Mouse (Mus musculus) heart, embryonic 16.5 days (tissue): ENCODE results near the gene Itpr1. TPM values are rescaled to one million over a fixed set of nuclear protein-coding genes. Genes with fewer than 3 reads are reported as not detected.
A peak's percentile ranks its signal among the peaks of the same experiment; 100 is the strongest.

Experiments
- ATAC-seq: fragments of 200-750 bp; cut with Nextera tagmentation; replicated peaks from 2 replicates; pipeline ENCODE4 v1.8.0; 2017; ENCODE audit warnings: moderate number of reproducible peaks; ENCODE audit not compliant: insufficient read depth, low FRiP score; ENCODE audit errors: extremely low read depth
- H3K27ac ChIP-seq: fragments of 300-500 bp; sonication (generic); 2 replicates; pipeline ENCODE4 v1.5.1; 2014; ENCODE audit warnings: mild to moderate bottlenecking, low read length, control low read depth, moderate library complexity
- H3K27me3 ChIP-seq: fragments of 300-500 bp; sonication (generic); 2 replicates; pipeline ENCODE4 v1.6.1; 2014; ENCODE audit warnings: low read length, mixed read lengths; ENCODE audit not compliant: control insufficient read depth, insufficient read depth
- H3K36me3 ChIP-seq: fragments of 300-500 bp; sonication (generic); 2 replicates; pipeline ENCODE4 v1.6.1; 2014; ENCODE audit not compliant: control insufficient read depth, insufficient read depth
- H3K4me1 ChIP-seq: fragments of 300-500 bp; sonication (generic); 2 replicates; pipeline ENCODE4 v1.6.1; 2014; ENCODE audit warnings: low read length, mixed read lengths; ENCODE audit not compliant: control insufficient read depth, insufficient read depth
- H3K4me2 ChIP-seq: fragments of 300-500 bp; sonication (generic); 2 replicates; pipeline ENCODE4 v1.6.1; 2014; ENCODE audit warnings: low read depth, mild to moderate bottlenecking, control low read depth, low read length
- H3K4me3 ChIP-seq: fragments of 300-500 bp; sonication (generic); 2 replicates; pipeline ENCODE4 v1.5.1; 2014; ENCODE audit warnings: mild to moderate bottlenecking, control low read depth, low read length
- H3K9ac ChIP-seq: fragments of 300-500 bp; sonication (generic); 2 replicates; pipeline ENCODE4 v1.6.1; 2014; ENCODE audit warnings: low read length, control low read depth
- H3K9me3 ChIP-seq: fragments of 300-500 bp; sonication (generic); replicated peaks from 2 replicates; pipeline ENCODE4 v1.6.1; 2016; ENCODE audit warnings: low read length; ENCODE audit not compliant: control insufficient read depth
- WGBS: fragments of 180-500 bp; shearing (Covaris S2); extraction: QIAGEN DNeasy Blood & Tissue Kit; methylation state at CpG from one replicate; pipeline ENCODE4 v1.1.7; 2014; 5-methylcytosine and 5-hydroxymethylcytosine counted together
- polyA plus RNA-seq: library from polyadenylated mRNA; unstranded; fragments of >200 nt; fragmentation: Nextera tagmentation; extraction: Ambion mirVana; gene quantifications from 2 replicates; pipeline ENCODE4 v1.2.1, GENCODE M21; 2015

Gene Itpr1
- polyA plus RNA-seq, 1 experiment from 2014 or later: 10.8 TPM

GRCm38 (mm10) chr6:108379041-108379440 is 166.1 kb downstream of the Itpr1 start:
- peaks cover 31% of the 10 kb centered on the region for H3K36me3 ChIP-seq
- peak overlapping the region; percentile 39; the same call in 1 of the 2 replicates for H3K27ac ChIP-seq

GRCm38 (mm10) chr6:108380209-108380608 is 167.3 kb downstream of the Itpr1 start:
- H3K4me3 ChIP-seq: no peak overlapping the region
- no peak for ATAC-seq
- H3K4me1 ChIP-seq: no peaks in the 10 kb centered on the region
- H3K4me2 ChIP-seq: no peak overlapping the region
- peaks cover 35% of the 10 kb centered on the region for H3K36me3 ChIP-seq
- WGBS: 72% methylated on average over 2 of the region's 2 CpGs
- peak overlapping the region; percentile 33; the same call in 1 of the 2 replicates for H3K27ac ChIP-seq
- no peaks in the 10 kb centered on the region for H3K27me3 ChIP-seq
- H3K9me3 ChIP-seq: no peaks in the 10 kb centered on the region
- H3K9ac ChIP-seq: no peak overlapping the region

More at GRCm38 (mm10) chr6:108379041-108379440, 166.1 kb downstream of the Itpr1 start:
- H3K4me2 ChIP-seq: no peak overlapping the region
- H3K4me3 ChIP-seq: no peak overlapping the region
- no peak for ATAC-seq
- H3K4me1 ChIP-seq: no peaks in the 10 kb centered on the region
- no peaks in the 10 kb centered on the region for H3K27me3 ChIP-seq
- H3K9me3 ChIP-seq: no peaks in the 10 kb centered on the region
- 64% methylated on average over 3 of the region's 3 CpGs for WGBS
- H3K9ac ChIP-seq: no peak overlapping the region

- 76% methylated on average over 6 of the region's 6 CpGs for WGBS
- ATAC-seq: 0 out of 2 replicates have a peak, but pooled peaks have one; percentile 41
- H3K36me3 ChIP-seq: peaks cover 51% of the 10 kb centered on the region
Measured at GRCm38 (mm10) chr6:108390624-108391324, 177.9 kb downstream of the Itpr1 start.

GRCm38 (mm10) chr6:108393131-108393530 is 180.2 kb downstream of the Itpr1 start:
- 85% methylated on average over 8 of the region's 8 CpGs for WGBS
- Histone ChIP-seq H3K4me2 (no peak overlapping the region), H3K27ac (no peak overlapping the region), H3K4me3 (no peak overlapping the region), H3K4me1 (no peaks in the 10 kb centered on the region), H3K9ac (no peak overlapping the region), H3K9me3 (no peaks in the 10 kb centered on the region), H3K27me3 (no peaks in the 10 kb centered on the region), H3K36me3 (peaks cover 45% of the 10 kb centered on the region)
- no peak for ATAC-seq

More at GRCm38 (mm10) chr6:108390624-108391324, 177.9 kb downstream of the Itpr1 start:
- Histone ChIP-seq H3K9me3 (no peaks in the 10 kb centered on the region), H3K4me1 (no peaks in the 10 kb centered on the region), H3K4me2 (no peak overlapping the region), H3K9ac (no peak overlapping the region), H3K4me3 (no peak overlapping the region), H3K27me3 (no peaks in the 10 kb centered on the region), H3K27ac (peak overlapping the region; percentile 59)

- no peaks in the 10 kb centered on the region for H3K27me3 ChIP-seq
- H3K9me3 ChIP-seq: no peaks in the 10 kb centered on the region
- H3K4me1 ChIP-seq: no peaks in the 10 kb centered on the region
- no peak overlapping the region for H3K27ac ChIP-seq
- no peak overlapping the region for H3K9ac ChIP-seq
- H3K4me3 ChIP-seq: no peak overlapping the region
- H3K36me3 ChIP-seq: peaks cover 67% of the 10 kb centered on the region
- no peak for ATAC-seq
- 92% methylated on average over 3 of the region's 3 CpGs for WGBS
- no peak overlapping the region for H3K4me2 ChIP-seq
Measured at GRCm38 (mm10) chr6:108397956-108398355, 185.1 kb downstream of the Itpr1 start.

- H3K36me3 ChIP-seq: peaks cover 67% of the 10 kb centered on the region
- H3K4me1 ChIP-seq: no peaks in the 10 kb centered on the region
- no peaks in the 10 kb centered on the region for H3K27me3 ChIP-seq
- WGBS: 86% methylated on average over 10 of the region's 10 CpGs
- ATAC-seq: no peak
- no peak overlapping the region for H3K4me3 ChIP-seq
- no peaks in the 10 kb centered on the region for H3K9me3 ChIP-seq
- no peak overlapping the region for H3K27ac ChIP-seq
- H3K9ac ChIP-seq: no peak overlapping the region
- no peak overlapping the region for H3K4me2 ChIP-seq
Measured at GRCm38 (mm10) chr6:108401412-108401955, 188.6 kb downstream of the Itpr1 start.

GRCm38 (mm10) chr6:108404736-108405135 is 191.8 kb downstream of the Itpr1 start:
- Histone ChIP-seq H3K4me3 (no peak overlapping the region), H3K27ac (no peak overlapping the region), H3K36me3 (peaks cover 56% of the 10 kb centered on the region), H3K27me3 (no peaks in the 10 kb centered on the region), H3K9ac (no peak overlapping the region), H3K4me2 (no peak overlapping the region), H3K4me1 (peaks cover 5% of the 10 kb centered on the region; the same call in 1 of the 2 replicates), H3K9me3 (no peaks in the 10 kb centered on the region)
- no peak for ATAC-seq
- WGBS: 86% methylated on average over 8 of the region's 8 CpGs

GRCm38 (mm10) chr6:108408053-108408452 is 195.2 kb downstream of the Itpr1 start:
- H3K4me3 ChIP-seq: no peak overlapping the region
- H3K27ac ChIP-seq: no peak overlapping the region
- H3K4me2 ChIP-seq: no peak overlapping the region
- H3K27me3 ChIP-seq: no peaks in the 10 kb centered on the region
- no peak for ATAC-seq
- 93% methylated on average over 3 of the region's 3 CpGs for WGBS
- H3K36me3 ChIP-seq: peaks cover 41% of the 10 kb centered on the region
- H3K4me1 ChIP-seq: peaks cover 5% of the 10 kb centered on the region; the same call in 1 of the 2 replicates
- H3K9me3 ChIP-seq: no peaks in the 10 kb centered on the region
- no peak overlapping the region for H3K9ac ChIP-seq

GRCm38 (mm10) chr6:108408726-108409125 is 195.8 kb downstream of the Itpr1 start:
- H3K27ac ChIP-seq: no peak overlapping the region
- no peaks in the 10 kb centered on the region for H3K27me3 ChIP-seq
- no peak overlapping the region for H3K9ac ChIP-seq
- WGBS: 88% methylated on average over 5 of the region's 5 CpGs
- no peak overlapping the region for H3K4me3 ChIP-seq
- peaks cover 40% of the 10 kb centered on the region for H3K36me3 ChIP-seq
- H3K9me3 ChIP-seq: no peaks in the 10 kb centered on the region
- H3K4me2 ChIP-seq: no peak overlapping the region
- peaks cover 5% of the 10 kb centered on the region; the same call in 1 of the 2 replicates for H3K4me1 ChIP-seq
- ATAC-seq: no peak
